Mouse (Mus musculus): ENCODE data around the gene Hspa4l.
"Not testable (repeated sequence)": the region's sequence is repeated elsewhere in the genome, so short reads cannot be mapped to it uniquely, and the experiment has no call there.

The Hspa4l gene

GRCm38 (mm10) chr3:40845521-40845920, 101.2 kb downstream of the Hspa4l start:
- not testable (repeated sequence) for DNase-seq
